Mouse (Mus musculus): Measurements from ENCODE around the gene Vdac1. TPM values are rescaled to one million over a fixed set of nuclear protein-coding genes. Genes with fewer than 3 reads are reported as not detected.
A peak's percentile ranks its signal among the peaks of the same experiment; 100 is the strongest.
"Not testable (repeated sequence)": the region's sequence is repeated elsewhere in the genome, so short reads cannot be mapped to it uniquely, and the experiment has no call there.

The Vdac1 gene
- polyA plus RNA-seq, 2 experiments: 58.9 to 102 TPM

DNA sequence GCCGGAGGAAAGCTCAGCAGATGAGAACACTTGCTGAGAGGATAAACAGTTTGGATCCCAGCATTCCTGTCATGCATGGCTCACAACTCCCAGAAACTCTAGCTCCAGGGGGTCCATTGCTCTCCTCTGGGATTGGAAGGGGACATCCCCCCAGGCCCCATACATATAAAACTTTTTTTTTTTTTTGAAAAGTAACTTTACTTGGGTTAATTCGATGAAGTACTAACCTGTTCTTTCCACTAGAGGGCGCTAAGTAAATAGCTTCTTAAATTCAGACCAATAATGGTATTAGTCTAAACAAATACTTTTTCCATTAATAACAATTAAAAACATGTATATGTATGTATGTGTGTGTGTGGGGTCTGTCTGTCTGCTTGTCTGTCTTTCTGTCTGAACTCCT is 24.0 kb downstream of the Vdac1 start:
- TF ChIP-seq CTCF (IDR thresholded peaks at IDR 0.05; ENCODE audit: low read depth) (peak; percentile 54), EP300 (IDR thresholded peaks at IDR 0.05; ENCODE audit: low read depth) (no peak)
- Histone ChIP-seq H3K4me1 (replicated peaks; ENCODE audit: control insufficient read depth in 2 of 2, insufficient read depth in 2 of 2, low read length in 1 of 2) (no peaks in the 10 kb centered on the region), H3K36me3 (replicated peaks; ENCODE audit: control insufficient read depth, insufficient read depth, low read depth) (peaks cover 39% of the 10 kb centered on the region), H3K4me3 (ENCODE audit: insufficient read depth in 1 of 2, low read depth in 2 of 2, low read length in 2 of 2) (no peak overlapping the region), H3K9me3 (ENCODE audit: control insufficient read depth, low read length) (no peaks in the 10 kb centered on the region), H3K27ac (no peak overlapping the region), H3K27me3 (ENCODE audit: control insufficient read depth, insufficient read depth, low read length) (no peaks in the 10 kb centered on the region), H3K4me2 (ENCODE audit: low read depth) (no peak overlapping the region), H3K9ac (replicated peaks) (no peak overlapping the region)
- ATAC-seq (ENCODE audit: insufficient read depth) (no peak), DNase-seq (ENCODE audit: low read depth in 3 of 3, low spot score in 3 of 3) (no peak)
- WGBS (ENCODE audit: insufficient replicate concordance): 49% methylated on average over 3 of the region's 3 CpGs

DNA sequence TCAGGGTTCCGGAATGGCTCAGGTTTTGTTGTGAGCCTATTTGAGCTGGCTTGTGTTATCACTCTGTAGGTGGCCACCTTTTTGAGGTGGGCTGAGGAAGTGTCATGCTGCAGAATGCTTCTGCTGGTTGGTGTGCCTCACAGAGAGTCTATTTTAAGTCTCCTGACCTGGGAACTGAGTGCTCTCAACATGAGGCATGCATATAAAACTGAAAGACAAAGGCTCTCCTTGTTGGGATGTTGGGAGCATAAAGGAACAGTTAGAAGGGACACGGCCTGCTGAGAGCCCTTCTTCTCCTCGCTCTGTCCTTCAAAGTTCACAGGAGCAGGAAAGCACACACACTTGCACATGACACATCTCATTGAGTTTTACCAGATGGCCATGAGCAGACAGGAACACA is 26.2 kb downstream of the Vdac1 start:
- WGBS (ENCODE audit: insufficient replicate concordance): 84% methylated on average over 3 of the region's 3 CpGs
- DNase-seq (ENCODE audit: low read depth in 3 of 3, low spot score in 3 of 3) (no peak), ATAC-seq (ENCODE audit: insufficient read depth) (no peak)
- no peak overlapping the region for H3K4me2 ChIP-seq (ENCODE audit: low read depth)
- H3K4me3 ChIP-seq (ENCODE audit: insufficient read depth in 1 of 2, low read depth in 2 of 2, low read length in 2 of 2): no peak overlapping the region
- peaks cover 36% of the 10 kb centered on the region for H3K36me3 ChIP-seq (replicated peaks; ENCODE audit: control insufficient read depth, insufficient read depth, low read depth)
- no peak overlapping the region for H3K9ac ChIP-seq (replicated peaks)
- no peaks in the 10 kb centered on the region for H3K9me3 ChIP-seq (ENCODE audit: control insufficient read depth, low read length)
- no peaks in the 10 kb centered on the region for H3K27me3 ChIP-seq (ENCODE audit: control insufficient read depth, insufficient read depth, low read length)
- no peaks in the 10 kb centered on the region for H3K4me1 ChIP-seq (replicated peaks; ENCODE audit: control insufficient read depth in 2 of 2, insufficient read depth in 2 of 2, low read length in 1 of 2)
- no peak overlapping the region for H3K27ac ChIP-seq
- no peak for TF ChIP-seq CTCF (IDR thresholded peaks at IDR 0.05; ENCODE audit: low read depth)
- no peak for TF ChIP-seq EP300 (IDR thresholded peaks at IDR 0.05; ENCODE audit: low read depth)

DNA sequence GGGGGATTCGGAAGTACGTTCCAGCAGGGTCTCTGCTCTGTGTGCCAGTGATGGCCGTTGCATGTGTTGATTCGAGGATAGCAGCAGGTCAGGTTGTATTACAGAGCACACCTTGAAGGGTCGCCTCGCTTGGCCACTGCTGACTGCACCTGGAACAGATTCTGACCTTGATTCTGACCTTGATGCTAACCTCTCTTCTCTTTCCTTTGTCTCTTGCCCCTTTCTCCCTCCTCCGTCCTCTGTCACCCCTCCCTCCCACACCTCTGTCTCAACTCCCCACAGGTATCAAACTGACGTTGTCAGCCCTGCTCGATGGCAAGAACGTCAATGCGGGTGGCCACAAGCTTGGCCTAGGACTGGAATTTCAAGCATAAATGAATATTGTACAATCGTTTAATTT is 27.5 kb downstream of the Vdac1 start:
- no peak overlapping the region for H3K27ac ChIP-seq
- no peaks in the 10 kb centered on the region for H3K9me3 ChIP-seq (ENCODE audit: control insufficient read depth, low read length)
- H3K4me2 ChIP-seq (ENCODE audit: low read depth): no peak overlapping the region
- H3K9ac ChIP-seq (replicated peaks): no peak overlapping the region
- no peaks in the 10 kb centered on the region for H3K27me3 ChIP-seq (ENCODE audit: control insufficient read depth, insufficient read depth, low read length)
- no peak overlapping the region for H3K4me3 ChIP-seq (ENCODE audit: insufficient read depth in 1 of 2, low read depth in 2 of 2, low read length in 2 of 2)
- WGBS (ENCODE audit: insufficient replicate concordance): 81% methylated on average over 12 of the region's 12 CpGs
- H3K4me1 ChIP-seq (replicated peaks; ENCODE audit: control insufficient read depth in 2 of 2, insufficient read depth in 2 of 2, low read length in 1 of 2): peaks cover 0 to under 1% of the 10 kb centered on the region in 2 experiments; a peak in 2 of 4 replicates
- H3K36me3 ChIP-seq (replicated peaks; ENCODE audit: control insufficient read depth, insufficient read depth, low read depth): peaks cover 36% of the 10 kb centered on the region
- no peak for TF ChIP-seq EP300 (IDR thresholded peaks at IDR 0.05; ENCODE audit: low read depth)
- TF ChIP-seq CTCF (IDR thresholded peaks at IDR 0.05; ENCODE audit: low read depth): no peak
- no peak for DNase-seq (ENCODE audit: low read depth in 3 of 3, low spot score in 3 of 3)
- no peak for ATAC-seq (ENCODE audit: insufficient read depth)

DNA sequence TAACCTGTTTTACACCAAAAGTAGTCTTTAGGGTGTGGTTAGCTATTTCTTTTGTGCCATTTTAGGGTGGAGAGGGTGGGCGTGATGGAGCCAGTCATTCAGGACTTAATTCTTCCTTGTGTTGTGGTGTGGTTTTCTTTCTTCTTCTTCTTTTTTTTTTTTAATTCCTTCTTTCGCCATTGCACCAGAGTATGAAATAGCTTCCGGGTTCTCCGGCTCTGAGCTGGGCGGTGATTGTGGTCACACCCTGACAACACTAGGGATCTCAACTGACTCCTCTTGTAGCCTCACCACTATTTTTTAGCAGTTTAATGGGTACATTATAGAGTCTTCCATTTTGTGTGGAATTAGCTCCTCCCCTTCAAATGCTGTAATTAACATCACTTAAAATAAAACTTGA is 28.3 kb downstream of the Vdac1 start:
- H3K9ac ChIP-seq (replicated peaks); DNase-seq (ENCODE audit: low read depth in 3 of 3, low spot score in 3 of 3); H3K9me3 ChIP-seq (ENCODE audit: control insufficient read depth, low read length); H3K4me3 ChIP-seq (ENCODE audit: insufficient read depth in 1 of 2, low read depth in 2 of 2, low read length in 2 of 2); H3K4me2 ChIP-seq (ENCODE audit: low read depth); H3K27me3 ChIP-seq (ENCODE audit: control insufficient read depth, insufficient read depth, low read length); H3K4me1 ChIP-seq (replicated peaks; ENCODE audit: control insufficient read depth in 2 of 2, insufficient read depth in 2 of 2, low read length in 1 of 2); H3K27ac ChIP-seq; ATAC-seq (ENCODE audit: insufficient read depth): not testable (repeated sequence)
- 79% methylated on average over 5 of the region's 5 CpGs for WGBS (ENCODE audit: insufficient replicate concordance)
- H3K36me3 ChIP-seq (replicated peaks; ENCODE audit: control insufficient read depth, insufficient read depth, low read depth): peaks cover 33% of the 10 kb centered on the region

DNA sequence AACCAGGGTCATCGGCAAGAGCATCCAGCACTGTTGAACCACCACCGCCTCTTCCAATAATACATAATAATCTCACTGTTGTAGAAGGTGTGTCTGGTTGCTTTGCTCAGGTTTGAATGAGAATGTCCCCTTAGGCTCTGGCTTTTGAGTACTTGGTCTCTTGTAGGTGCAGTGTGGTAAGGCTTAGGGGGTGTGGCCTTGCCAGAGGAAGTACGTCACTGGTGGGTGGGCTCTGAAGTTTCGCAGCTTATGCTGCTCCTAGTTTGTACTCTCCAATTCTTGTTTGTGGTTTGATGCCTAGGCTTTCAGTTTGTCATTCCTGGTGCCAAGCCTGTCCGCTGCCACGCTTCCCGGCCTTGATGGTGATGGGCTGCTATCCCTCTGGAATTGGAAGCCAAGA is 29.3 kb downstream of the Vdac1 start:
- TF ChIP-seq CTCF (IDR thresholded peaks at IDR 0.05; ENCODE audit: low read depth): no peak
- no peak for TF ChIP-seq EP300 (IDR thresholded peaks at IDR 0.05; ENCODE audit: low read depth)
- DNase-seq (ENCODE audit: low read depth in 3 of 3, low spot score in 3 of 3) (no peak), ATAC-seq (ENCODE audit: insufficient read depth) (no peak)
- H3K27me3 ChIP-seq (ENCODE audit: control insufficient read depth, insufficient read depth, low read length): no peaks in the 10 kb centered on the region
- WGBS (ENCODE audit: insufficient replicate concordance): 84% methylated on average over 7 of the region's 7 CpGs
- no peaks in the 10 kb centered on the region for H3K9me3 ChIP-seq (ENCODE audit: control insufficient read depth, low read length)
- H3K36me3 ChIP-seq (replicated peaks; ENCODE audit: control insufficient read depth, insufficient read depth, low read depth): peaks cover 24% of the 10 kb centered on the region
- peaks cover 0 to 3% of the 10 kb centered on the region in 2 experiments; a peak in 2 of 4 replicates for H3K4me1 ChIP-seq (replicated peaks; ENCODE audit: control insufficient read depth in 2 of 2, insufficient read depth in 2 of 2, low read length in 1 of 2)
- H3K4me3 ChIP-seq (ENCODE audit: insufficient read depth in 1 of 2, low read depth in 2 of 2, low read length in 2 of 2): no peak overlapping the region
- H3K27ac ChIP-seq: no peak overlapping the region
- H3K4me2 ChIP-seq (ENCODE audit: low read depth): no peak overlapping the region
- no peak overlapping the region for H3K9ac ChIP-seq (replicated peaks)

Data from liver, embryonic 14.5 days (tissue).